Mouse (Mus musculus) limb, embryonic 13.5 days (tissue): ENCODE measurements around the gene Dmrtc2. TPM values are rescaled to one million over a fixed set of nuclear protein-coding genes. Genes with fewer than 3 reads are reported as not detected.

Source experiments
- ATAC-seq: fragments of 200-750 bp; cut with Nextera tagmentation; 2 replicates; pipeline ENCODE4 v1.8.0; 2017; ENCODE audit warnings: low read depth, moderate number of reproducible peaks, moderate TSS enrichment; ENCODE audit not compliant: low FRiP score
- H3K27ac ChIP-seq: fragments of 300-500 bp; sonication (generic); 2 replicates; pipeline ENCODE4 v1.5.1; 2015; ENCODE audit warnings: inconsistent platforms, mild to moderate bottlenecking, moderate library complexity
- H3K27me3 ChIP-seq: fragments of 300-500 bp; sonication (generic); 2 replicates; pipeline ENCODE4 v1.6.1; 2015; ENCODE audit warnings: mild to moderate bottlenecking, inconsistent platforms
- H3K36me3 ChIP-seq: fragments of 300-500 bp; sonication (generic); 2 replicates; pipeline ENCODE4 v1.6.1; 2015; ENCODE audit warnings: inconsistent platforms, mild to moderate bottlenecking, moderate library complexity
- H3K4me1 ChIP-seq: fragments of 300-500 bp; sonication (generic); 2 replicates; pipeline ENCODE4 v1.6.1; 2015; ENCODE audit warnings: inconsistent platforms
- H3K4me2 ChIP-seq: fragments of 300-500 bp; sonication (generic); replicated peaks from 2 replicates; pipeline ENCODE4 v1.6.1; 2015; ENCODE audit warnings: inconsistent platforms, mild to moderate bottlenecking, moderate library complexity
- H3K4me3 ChIP-seq: fragments of 300-500 bp; sonication (generic); 2 replicates; pipeline ENCODE4 v1.5.1; 2015; ENCODE audit warnings: moderate library complexity, mild to moderate bottlenecking, inconsistent platforms
- H3K9ac ChIP-seq: fragments of 300-500 bp; sonication (generic); 2 replicates; pipeline ENCODE4 v1.6.1; 2015; ENCODE audit warnings: mild to moderate bottlenecking, inconsistent platforms
- H3K9me3 ChIP-seq: fragments of 300-500 bp; sonication (generic); 2 replicates; pipeline ENCODE4 v1.6.1; 2016; ENCODE audit warnings: inconsistent platforms
- WGBS: fragments of 180-500 bp; shearing (Covaris S2); methylation state at CpG from one replicate; pipeline ENCODE4 v1.1.7; 2015; 5-methylcytosine and 5-hydroxymethylcytosine counted together
- polyA plus RNA-seq: library from polyadenylated mRNA; unstranded; fragments of >200 nt; fragmentation: Nextera tagmentation; extraction: Ambion mirVana; gene quantifications from 2 replicates; pipeline ENCODE4 v1.2.1, GENCODE M21; 2015

Dmrtc2 gene
- polyA plus RNA-seq, 1 experiment from 2014 or later, result not detected

- Histone ChIP-seq H3K9ac (no peak overlapping the region), H3K27ac (no peak overlapping the region), H3K9me3 (no peaks in the 10 kb centered on the region), H3K4me2 (no peak overlapping the region), H3K27me3 (no peaks in the 10 kb centered on the region), H3K36me3 (no peaks in the 10 kb centered on the region), H3K4me3 (no peak overlapping the region), H3K4me1 (peaks cover 5% of the 10 kb centered on the region; the same call in 1 of the 2 replicates)
- no peak for ATAC-seq
- 32% methylated on average over 6 of the region's 6 CpGs for WGBS
Measured at GRCm38 (mm10) chr7:24850899-24851303, 19.0 kb upstream of the Dmrtc2 start.

DNA sequence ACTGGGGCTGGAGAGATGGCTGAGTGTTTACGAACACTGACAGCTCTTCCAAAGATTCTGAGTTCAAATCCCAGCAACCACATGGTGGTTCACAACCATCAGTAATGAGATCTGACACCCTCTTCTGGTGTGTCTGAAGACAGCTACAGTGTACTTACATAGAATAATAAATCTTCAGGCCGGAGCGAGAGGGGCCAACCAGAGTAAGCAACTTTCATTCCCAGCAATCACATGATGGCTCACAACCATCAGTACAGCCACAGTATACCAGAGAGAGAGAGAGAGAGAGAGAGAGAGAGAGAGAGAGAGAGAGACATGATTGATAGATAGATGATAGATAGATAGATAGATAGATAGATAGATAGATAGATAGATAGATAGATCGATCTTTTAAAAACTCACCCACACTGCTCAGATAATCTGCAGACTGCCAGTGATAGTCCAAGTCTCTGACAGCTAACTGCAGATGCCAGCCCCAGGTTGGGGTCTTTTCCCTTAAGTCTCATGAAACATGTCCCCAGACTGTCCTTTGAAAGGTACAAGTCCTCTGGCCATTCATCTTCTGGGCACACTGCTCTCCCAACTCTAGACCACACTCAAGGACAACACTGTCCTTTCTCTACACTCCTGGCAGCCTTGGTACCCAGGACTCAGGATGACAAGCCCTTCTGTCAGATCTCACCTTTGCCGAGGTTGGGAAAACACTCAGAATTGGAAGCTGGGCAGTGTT, 18.1 kb upstream of the Dmrtc2 start:
- Histone ChIP-seq H3K27ac (no peak overlapping the region), H3K9me3 (no peaks in the 10 kb centered on the region), H3K4me3 (no peak overlapping the region), H3K9ac (no peak overlapping the region), H3K4me2 (no peak overlapping the region), H3K36me3 (no peaks in the 10 kb centered on the region), H3K4me1 (peaks cover 5% of the 10 kb centered on the region; the same call in 1 of the 2 replicates), H3K27me3 (no peaks in the 10 kb centered on the region)
- WGBS, result 81% methylated on average over 5 of the region's 5 CpGs
- ATAC-seq, result no peak

GRCm38 (mm10) chr7:24852557-24853232, 17.2 kb upstream of the Dmrtc2 start:
- Histone ChIP-seq H3K36me3 (no peaks in the 10 kb centered on the region), H3K27me3 (no peaks in the 10 kb centered on the region), H3K4me1 (peaks cover 5% of the 10 kb centered on the region; the same call in 1 of the 2 replicates), H3K4me2 (no peak overlapping the region), H3K9ac (no peak overlapping the region), H3K4me3 (no peak overlapping the region), H3K9me3 (no peaks in the 10 kb centered on the region), H3K27ac (no peak overlapping the region)
- WGBS, result 75% methylated on average over 8 of the region's 8 CpGs
- peak; percentile 45; the same call in 1 of the 2 replicates for ATAC-seq

DNA sequence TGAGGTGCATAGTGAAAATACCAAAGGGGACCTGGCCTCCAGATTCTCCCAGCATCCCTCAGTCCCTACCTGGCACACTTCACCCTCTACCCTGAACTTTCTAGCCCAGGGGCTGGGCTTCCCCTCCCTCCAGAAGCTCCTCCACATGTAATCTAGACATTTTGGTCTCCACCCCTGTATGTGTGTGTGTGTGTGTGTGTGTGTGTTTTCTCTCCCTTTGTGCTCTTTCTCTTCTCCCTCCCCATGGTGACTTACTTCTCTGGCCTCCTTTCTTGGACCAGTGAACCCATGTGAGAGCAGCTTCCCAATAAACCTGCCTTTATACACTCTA, 16.7 kb upstream of the Dmrtc2 start:
- Histone ChIP-seq H3K27me3 (no peaks in the 10 kb centered on the region), H3K27ac (no peak overlapping the region), H3K4me2 (no peak overlapping the region), H3K36me3 (no peaks in the 10 kb centered on the region), H3K9me3 (no peaks in the 10 kb centered on the region), H3K9ac (no peak overlapping the region), H3K4me1 (peaks cover 5% of the 10 kb centered on the region; the same call in 1 of the 2 replicates), H3K4me3 (no peak overlapping the region)
- ATAC-seq, result no peak

GRCm38 (mm10) chr7:24853695-24854094, 16.2 kb upstream of the Dmrtc2 start:
- WGBS, result 31% methylated on average over 7 of the region's 7 CpGs
- no peak for ATAC-seq
- H3K4me2 ChIP-seq, result no peak overlapping the region
- H3K36me3 ChIP-seq, result no peaks in the 10 kb centered on the region
- H3K4me3 ChIP-seq, result no peak overlapping the region
- peaks cover 5% of the 10 kb centered on the region; the same call in 1 of the 2 replicates for H3K4me1 ChIP-seq
- H3K27ac ChIP-seq, result no peak overlapping the region
- no peak overlapping the region for H3K9ac ChIP-seq
- no peaks in the 10 kb centered on the region for H3K9me3 ChIP-seq
- H3K27me3 ChIP-seq, result no peaks in the 10 kb centered on the region

DNA sequence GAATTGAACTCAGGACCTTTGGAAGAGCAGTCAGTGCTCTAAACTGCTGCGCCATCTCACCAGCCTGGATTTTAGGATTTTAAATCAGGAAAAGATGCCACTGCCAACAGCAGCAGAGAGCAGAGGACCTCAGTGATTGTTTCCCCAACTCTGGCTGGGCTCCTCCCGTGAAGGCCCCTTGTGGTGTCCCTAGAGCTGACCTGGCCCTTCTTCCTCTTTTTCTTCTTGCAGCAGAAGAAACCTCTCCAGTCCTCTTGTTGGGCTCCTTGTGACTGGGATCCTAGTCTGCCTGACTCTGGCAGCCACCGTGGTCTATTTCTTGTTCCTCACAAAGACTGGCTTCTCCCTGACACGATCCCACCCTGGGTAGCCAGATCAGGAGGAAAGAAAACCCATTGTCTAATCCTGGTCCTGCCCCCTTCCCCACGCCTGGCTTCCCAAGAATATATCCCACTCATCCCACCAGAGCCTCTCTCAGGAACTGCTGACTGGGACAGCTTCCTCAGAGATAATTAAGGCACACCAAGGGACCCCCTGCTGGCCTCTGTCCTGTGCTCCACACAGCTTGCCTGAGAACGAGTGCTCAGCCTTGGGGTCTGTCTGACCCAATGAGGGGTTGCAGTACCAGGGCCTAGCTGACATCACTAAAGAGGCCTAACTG, 13.3 kb upstream of the Dmrtc2 start:
- Histone ChIP-seq H3K4me3 (no peak overlapping the region), H3K27ac (no peak overlapping the region), H3K27me3 (no peaks in the 10 kb centered on the region), H3K4me1 (peaks cover 5% of the 10 kb centered on the region; the same call in 1 of the 2 replicates), H3K9ac (no peak overlapping the region), H3K9me3 (no peaks in the 10 kb centered on the region), H3K36me3 (no peaks in the 10 kb centered on the region), H3K4me2 (no peak overlapping the region)
- 45% methylated on average over 6 of the region's 6 CpGs for WGBS
- no peak for ATAC-seq

DNA sequence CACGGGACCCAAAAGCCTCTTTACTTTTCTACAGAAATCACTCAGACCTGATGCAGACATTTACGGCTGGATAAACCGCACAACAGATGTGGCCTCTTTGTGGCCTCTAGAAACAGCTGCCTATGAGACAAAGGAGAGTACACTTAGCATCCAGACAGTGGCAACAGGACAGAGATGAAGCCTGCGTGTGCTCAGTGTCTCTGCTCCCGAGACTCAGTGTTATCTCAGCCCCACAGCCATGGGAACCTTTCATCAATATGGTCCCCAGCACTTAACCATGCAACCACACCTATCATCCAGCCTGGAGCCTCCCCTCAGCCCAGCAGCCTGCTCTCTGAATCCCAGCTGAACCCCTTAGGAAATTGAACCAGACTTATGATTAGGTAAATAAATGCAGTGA, 10.6 kb upstream of the Dmrtc2 start:
- Histone ChIP-seq H3K4me2 (no peak overlapping the region), H3K9ac (no peak overlapping the region), H3K4me1 (no peaks in the 10 kb centered on the region), H3K27me3 (no peaks in the 10 kb centered on the region), H3K4me3 (no peak overlapping the region), H3K36me3 (no peaks in the 10 kb centered on the region), H3K9me3 (no peaks in the 10 kb centered on the region), H3K27ac (no peak overlapping the region)
- 67% methylated on average over 5 of the region's 5 CpGs for WGBS
- no peak for ATAC-seq

DNA sequence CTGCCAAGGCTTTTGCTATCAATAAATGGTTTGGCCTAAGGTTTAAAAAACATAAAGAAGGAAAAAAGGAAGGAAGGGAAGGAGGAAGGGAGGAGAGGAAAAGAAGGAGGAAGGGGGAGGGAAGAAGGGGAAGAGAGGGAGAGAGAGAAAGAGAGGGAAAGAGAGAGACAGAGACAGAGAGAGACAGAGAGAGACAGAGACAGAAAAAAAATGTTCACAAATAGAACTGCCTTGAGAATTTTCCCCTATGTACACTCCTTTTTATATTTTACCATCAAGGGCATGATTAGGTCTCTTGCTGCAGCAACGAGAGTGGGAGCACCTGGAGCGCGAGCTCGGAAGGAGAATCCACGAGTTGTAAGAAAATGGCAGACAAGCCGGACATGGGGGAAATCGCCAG, 7.9 kb upstream of the Dmrtc2 start, which contains the start of gene Gm9844:
Gene Gm9844, plus strand, starts transcription at position 301 of the 400 bp plus-strand sequence.
- Histone ChIP-seq H3K27me3 (peaks cover 4% of the 10 kb centered on the region; the same call in 1 of the 2 replicates), H3K9me3 (no peaks in the 10 kb centered on the region), H3K4me3 (no peak within 1 kb of the TSS), H3K27ac (no peak within 1 kb of the TSS), H3K36me3 (no peaks in the 10 kb centered on the region), H3K4me1 (no peaks in the 10 kb centered on the region), H3K9ac (no peak within 1 kb of the TSS), H3K4me2 (no peak within 1 kb of the TSS)
- ATAC-seq, result no peak
- 83% methylated on average over 7 of the region's 7 CpGs for WGBS

GRCm38 (mm10) chr7:24862853-24863252, 7.0 kb upstream of the Dmrtc2 start:
- Histone ChIP-seq H3K4me3 (no peak overlapping the region), H3K4me1 (no peaks in the 10 kb centered on the region), H3K36me3 (no peaks in the 10 kb centered on the region), H3K9ac (no peak overlapping the region), H3K27me3 (peaks cover 8% of the 10 kb centered on the region; the same call in 1 of the 2 replicates), H3K9me3 (no peaks in the 10 kb centered on the region), H3K27ac (no peak overlapping the region), H3K4me2 (no peak overlapping the region)
- 87% methylated on average over 4 of the region's 4 CpGs for WGBS
- no peak for ATAC-seq

DNA sequence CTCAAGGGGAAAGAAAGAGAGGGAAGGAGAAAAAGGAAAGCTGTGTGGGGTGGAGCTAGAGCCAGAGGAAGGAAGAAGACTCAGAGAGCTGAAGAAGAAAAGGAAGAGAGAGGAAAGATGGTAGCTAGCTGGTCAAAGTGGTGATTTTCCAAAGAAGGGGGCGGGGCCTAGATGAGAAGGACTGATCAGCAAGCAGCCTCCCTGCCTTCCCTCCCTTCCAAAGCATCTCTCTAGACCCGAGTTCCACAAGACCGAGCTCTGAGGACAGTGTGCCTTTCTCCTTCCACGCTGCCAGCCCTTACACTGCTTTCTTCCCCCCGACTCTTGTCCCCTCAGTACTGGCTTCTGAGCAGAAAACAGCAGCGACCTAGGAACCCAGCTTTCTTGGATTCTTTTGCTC, 5.7 kb upstream of the Dmrtc2 start:
- H3K4me3 ChIP-seq, result no peak overlapping the region

DNA sequence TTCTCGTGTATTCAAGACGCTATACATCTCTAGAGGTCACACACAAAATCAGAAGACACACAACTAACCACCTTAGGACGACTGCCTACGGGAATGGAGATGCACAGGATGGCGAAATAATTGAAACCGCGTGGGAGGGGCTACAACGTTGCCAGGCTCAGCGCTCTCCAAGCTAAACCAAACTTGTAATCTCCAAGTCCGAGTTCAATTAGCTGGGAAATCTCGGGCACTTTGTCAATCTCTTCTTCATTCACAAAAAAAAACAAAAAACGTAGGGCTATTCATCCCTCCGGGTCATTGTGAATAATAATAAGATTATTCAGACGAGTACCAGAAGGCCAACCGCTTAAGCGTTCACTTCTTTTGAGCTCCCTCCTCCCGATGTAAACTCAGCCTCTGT, 777 bp upstream of the Dmrtc2 start:
- Histone ChIP-seq H3K27me3 (peaks cover 22% of the 10 kb centered on the region), H3K9ac (no peak overlapping the region), H3K4me3 (no peak overlapping the region), H3K4me1 (no peaks in the 10 kb centered on the region), H3K27ac (no peak overlapping the region), H3K9me3 (peaks cover 6% of the 10 kb centered on the region; the same call in 1 of the 2 replicates), H3K36me3 (no peaks in the 10 kb centered on the region), H3K4me2 (no peak overlapping the region)
- ATAC-seq, result no peak
- 70% methylated on average over 17 of the region's 17 CpGs for WGBS

More for the DNA sequence above, 5.7 kb upstream of the Dmrtc2 start:
- 35% methylated on average over 6 of the region's 6 CpGs for WGBS
- Histone ChIP-seq H3K9me3 (no peaks in the 10 kb centered on the region), H3K27me3 (peaks cover 10% of the 10 kb centered on the region; the same call in 1 of the 2 replicates), H3K4me2 (no peak overlapping the region), H3K27ac (no peak overlapping the region), H3K9ac (no peak overlapping the region), H3K36me3 (no peaks in the 10 kb centered on the region), H3K4me1 (no peaks in the 10 kb centered on the region)
- no peak for ATAC-seq

DNA sequence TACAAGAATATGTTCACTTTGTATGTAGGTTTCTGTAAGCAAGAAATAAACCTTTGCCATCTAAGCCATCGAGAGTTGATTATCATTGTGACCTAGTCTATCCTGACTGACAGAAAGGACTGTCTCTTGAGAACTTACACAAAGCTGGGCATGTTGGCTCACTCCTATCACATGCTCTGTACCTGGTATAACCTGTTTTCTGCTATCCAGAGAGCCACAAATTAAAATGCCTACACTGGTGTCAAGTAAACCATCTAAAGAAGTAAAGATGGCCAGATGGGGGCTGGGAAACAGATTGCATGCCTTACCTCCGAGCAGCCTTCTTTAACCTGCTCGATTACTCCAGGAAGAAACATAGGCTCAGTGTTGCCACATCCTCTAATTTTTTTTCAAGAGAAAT, 7.7 kb downstream of the Dmrtc2 start:
- Histone ChIP-seq H3K9me3 (no peaks in the 10 kb centered on the region), H3K4me3 (no peak overlapping the region), H3K9ac (no peak overlapping the region), H3K4me2 (no peak overlapping the region), H3K27me3 (no peaks in the 10 kb centered on the region; the same call in 1 of the 2 replicates), H3K36me3 (no peaks in the 10 kb centered on the region), H3K4me1 (peaks cover 15% of the 10 kb centered on the region), H3K27ac (no peak overlapping the region)
- 51% methylated on average over 3 of the region's 3 CpGs for WGBS
- no peak for ATAC-seq
